Mouse (Mus musculus) lung, embryonic 16.5 days (tissue): ENCODE measurements around the gene Fam19a1. TPM values are rescaled to one million over a fixed set of nuclear protein-coding genes. Genes with fewer than 3 reads are reported as not detected.
A peak's percentile ranks its signal among the peaks of the same experiment; 100 is the strongest.

Experiments
- ATAC-seq: fragments of 200-750 bp; cut with Nextera tagmentation; 2 replicates; pipeline ENCODE4 v1.8.0; 2017; ENCODE audit warnings: low read depth, mild to moderate bottlenecking, moderate library complexity
- H3K27ac ChIP-seq: fragments of 300-500 bp; sonication (generic); 2 replicates; pipeline ENCODE4 v1.5.1; 2014; ENCODE audit warnings: mild to moderate bottlenecking, control low read depth, low read length
- H3K27me3 ChIP-seq: fragments of 300-500 bp; sonication (generic); 2 replicates; pipeline ENCODE4 v1.6.1; 2014; ENCODE audit warnings: low read depth, low read length, mixed read lengths; ENCODE audit not compliant: control insufficient read depth, insufficient read depth
- H3K36me3 ChIP-seq: fragments of 300-500 bp; sonication (generic); 2 replicates; pipeline ENCODE4 v1.6.1; 2014; ENCODE audit warnings: low read length; ENCODE audit not compliant: control insufficient read depth, insufficient read depth
- H3K4me1 ChIP-seq: fragments of 300-500 bp; sonication (generic); replicated peaks from 2 replicates; pipeline ENCODE4 v1.6.1; 2014; ENCODE audit warnings: low read length, mixed read lengths; ENCODE audit not compliant: control insufficient read depth, insufficient read depth
- H3K4me2 ChIP-seq: fragments of 300-500 bp; sonication (generic); 2 replicates; pipeline ENCODE4 v1.6.1; 2014; ENCODE audit warnings: low read depth, low read length, control low read depth
- H3K4me3 ChIP-seq: fragments of 300-500 bp; sonication (generic); 2 replicates; pipeline ENCODE4 v1.5.1; 2014; ENCODE audit warnings: mild to moderate bottlenecking, low read length, control low read depth
- H3K9ac ChIP-seq: fragments of 300-500 bp; sonication (generic); 2 replicates; pipeline ENCODE4 v1.6.1; 2014; ENCODE audit warnings: low read length, control low read depth
- H3K9me3 ChIP-seq: fragments of 300-500 bp; sonication (generic); 2 replicates; pipeline ENCODE4 v1.6.1; 2016; ENCODE audit warnings: low read length; ENCODE audit not compliant: control insufficient read depth
- WGBS: fragments of 180-500 bp; shearing (Covaris S2); extraction: QIAGEN DNeasy Blood & Tissue Kit; methylation state at CpG from one replicate; pipeline ENCODE4 v1.1.7; 2014; 5-methylcytosine and 5-hydroxymethylcytosine counted together
- polyA plus RNA-seq: library from polyadenylated mRNA; unstranded; fragments of >200 nt; fragmentation: Nextera tagmentation; extraction: Ambion mirVana; gene quantifications from 2 replicates; pipeline ENCODE4 v1.2.1, GENCODE M21; 2015

The Fam19a1 gene
- polyA plus RNA-seq, 1 experiment from 2014 or later = 1.9 TPM

GRCm38 (mm10) chr6:96376773-96377172, 263.8 kb downstream of the Fam19a1 start:
- no peak for ATAC-seq
- Histone ChIP-seq H3K4me1 (no peaks in the 10 kb centered on the region), H3K36me3 (no peaks in the 10 kb centered on the region), H3K4me3 (no peak overlapping the region), H3K9me3 (no peaks in the 10 kb centered on the region), H3K27ac (no peak overlapping the region), H3K9ac (no peak overlapping the region), H3K27me3 (no peaks in the 10 kb centered on the region), H3K4me2 (no peak overlapping the region)
- 77% methylated on average over 3 of the region's 3 CpGs for WGBS

GRCm38 (mm10) chr6:96379229-96379628, 266.3 kb downstream of the Fam19a1 start:
- H3K27me3 ChIP-seq = no peaks in the 10 kb centered on the region
- no peak overlapping the region for H3K27ac ChIP-seq
- no peak overlapping the region for H3K9ac ChIP-seq
- no peak for ATAC-seq
- H3K4me3 ChIP-seq = no peak overlapping the region
- H3K4me1 ChIP-seq = no peaks in the 10 kb centered on the region
- 73% methylated on average over 4 of the region's 4 CpGs for WGBS
- H3K4me2 ChIP-seq = no peak overlapping the region
- H3K36me3 ChIP-seq = no peaks in the 10 kb centered on the region
- H3K9me3 ChIP-seq = no peaks in the 10 kb centered on the region

GRCm38 (mm10) chr6:96384441-96384840, 271.5 kb downstream of the Fam19a1 start:
- no peak overlapping the region for H3K4me2 ChIP-seq
- no peaks in the 10 kb centered on the region for H3K27me3 ChIP-seq
- no peak overlapping the region for H3K27ac ChIP-seq
- no peak for ATAC-seq
- H3K9ac ChIP-seq = no peak overlapping the region
- 77% methylated on average over 1 of the region's 1 CpGs for WGBS
- no peaks in the 10 kb centered on the region for H3K4me1 ChIP-seq
- H3K4me3 ChIP-seq = no peak overlapping the region
- H3K9me3 ChIP-seq = no peaks in the 10 kb centered on the region
- H3K36me3 ChIP-seq = no peaks in the 10 kb centered on the region

- ATAC-seq = no peak
- no peak overlapping the region for H3K4me3 ChIP-seq
- no peak overlapping the region for H3K4me2 ChIP-seq
- H3K27ac ChIP-seq = no peak overlapping the region
- no peaks in the 10 kb centered on the region for H3K36me3 ChIP-seq
- WGBS = 78% methylated on average over 4 of the region's 4 CpGs
- no peak overlapping the region for H3K9ac ChIP-seq
- no peaks in the 10 kb centered on the region for H3K27me3 ChIP-seq
- no peaks in the 10 kb centered on the region for H3K9me3 ChIP-seq
- no peaks in the 10 kb centered on the region for H3K4me1 ChIP-seq
Measured at GRCm38 (mm10) chr6:96418866-96419265, 305.9 kb downstream of the Fam19a1 start.

GRCm38 (mm10) chr6:96419704-96420382, 306.9 kb downstream of the Fam19a1 start:
- H3K27me3 ChIP-seq = no peaks in the 10 kb centered on the region
- no peak for ATAC-seq
- no peak overlapping the region for H3K9ac ChIP-seq
- no peaks in the 10 kb centered on the region for H3K36me3 ChIP-seq
- no peak overlapping the region for H3K27ac ChIP-seq
- 87% methylated on average over 5 of the region's 5 CpGs for WGBS
- H3K4me3 ChIP-seq = no peak overlapping the region
- no peaks in the 10 kb centered on the region for H3K4me1 ChIP-seq
- H3K9me3 ChIP-seq = no peaks in the 10 kb centered on the region
- no peak overlapping the region for H3K4me2 ChIP-seq

GRCm38 (mm10) chr6:96420515-96420914, 307.6 kb downstream of the Fam19a1 start:
- H3K36me3 ChIP-seq = no peaks in the 10 kb centered on the region
- WGBS = 36% methylated on average over 2 of the region's 2 CpGs
- ATAC-seq = no peak
- no peak overlapping the region for H3K4me2 ChIP-seq
- H3K27ac ChIP-seq = no peak overlapping the region
- no peaks in the 10 kb centered on the region for H3K4me1 ChIP-seq
- H3K9me3 ChIP-seq = no peaks in the 10 kb centered on the region
- H3K4me3 ChIP-seq = no peak overlapping the region
- no peaks in the 10 kb centered on the region for H3K27me3 ChIP-seq
- no peak overlapping the region for H3K9ac ChIP-seq

GRCm38 (mm10) chr6:96429390-96429789, 316.4 kb downstream of the Fam19a1 start:
- no peaks in the 10 kb centered on the region for H3K27me3 ChIP-seq
- H3K27ac ChIP-seq = no peak overlapping the region
- no peak overlapping the region for H3K4me3 ChIP-seq
- WGBS = 34% methylated on average over 6 of the region's 6 CpGs
- no peak overlapping the region for H3K9ac ChIP-seq
- H3K9me3 ChIP-seq = no peaks in the 10 kb centered on the region
- no peak overlapping the region for H3K4me2 ChIP-seq
- no peaks in the 10 kb centered on the region for H3K36me3 ChIP-seq
- no peaks in the 10 kb centered on the region for H3K4me1 ChIP-seq
- ATAC-seq = no peak

GRCm38 (mm10) chr6:96432397-96432796, 319.4 kb downstream of the Fam19a1 start:
- H3K36me3 ChIP-seq = no peaks in the 10 kb centered on the region
- H3K4me1 ChIP-seq = no peaks in the 10 kb centered on the region
- no peak overlapping the region for H3K4me2 ChIP-seq
- no peak overlapping the region for H3K9ac ChIP-seq
- no peak overlapping the region for H3K27ac ChIP-seq
- peak; percentile 34; the same call in 1 of the 2 replicates for ATAC-seq
- no peak overlapping the region for H3K4me3 ChIP-seq
- no peaks in the 10 kb centered on the region for H3K9me3 ChIP-seq
- WGBS = 35% methylated on average over 3 of the region's 3 CpGs
- no peaks in the 10 kb centered on the region for H3K27me3 ChIP-seq

- Histone ChIP-seq H3K4me2 (no peak overlapping the region), H3K4me1 (no peaks in the 10 kb centered on the region), H3K9ac (no peak overlapping the region), H3K27ac (no peak overlapping the region), H3K27me3 (no peaks in the 10 kb centered on the region), H3K36me3 (no peaks in the 10 kb centered on the region), H3K9me3 (no peaks in the 10 kb centered on the region), H3K4me3 (no peak overlapping the region)
- ATAC-seq = no peak
- WGBS = 53% methylated on average over 1 of the region's 1 CpGs
Measured at GRCm38 (mm10) chr6:96433896-96434295, 320.9 kb downstream of the Fam19a1 start.

- Histone ChIP-seq H3K4me3 (no peak overlapping the region), H3K4me1 (no peaks in the 10 kb centered on the region), H3K36me3 (no peaks in the 10 kb centered on the region), H3K9ac (no peak overlapping the region), H3K9me3 (no peaks in the 10 kb centered on the region), H3K27me3 (no peaks in the 10 kb centered on the region), H3K4me2 (no peak overlapping the region), H3K27ac (no peak overlapping the region)
- ATAC-seq = no peak
- 81% methylated on average over 2 of the region's 2 CpGs for WGBS
Measured at GRCm38 (mm10) chr6:96435545-96435944, 322.6 kb downstream of the Fam19a1 start.
